In the genomic region with DNA sequence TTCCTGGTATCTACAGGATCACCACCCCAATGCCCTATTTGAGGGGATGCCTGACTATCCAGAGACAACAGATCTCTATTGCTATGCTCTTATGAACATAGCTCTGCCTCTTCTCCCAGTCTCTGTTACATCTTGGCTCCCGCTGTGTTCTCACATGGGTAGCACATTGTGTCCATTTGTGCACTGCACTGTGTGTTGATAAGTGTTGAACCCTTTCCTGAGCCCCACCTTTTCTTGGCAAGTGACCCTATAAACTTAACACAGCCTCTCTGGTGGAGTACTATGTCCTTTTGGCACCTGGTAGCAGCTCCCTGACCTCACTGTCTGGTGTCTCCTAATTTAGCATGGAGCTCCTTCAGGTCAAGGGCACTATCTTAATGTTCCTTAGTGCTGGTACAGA, we compare ENCODE assay signal across 20 mouse cellular contexts.
DNase-seq lines count a peak whose midpoint lies in the region; ATAC-seq and TF ChIP-seq lines count a peak whose summit lies in the region.
"Had no signal": no experiment of that assay in that cellular context is flagged by ENCODE, and none has a peak within 500 bp of the region (broad histone marks: within the 10 kb centered on the region; RNA-seq: fewer than 3 reads in every experiment).

No protein-coding gene starts in this region.

- WGBS in liver, adult 2 months: 97% methylated on average over 1 of the region's 1 CpGs
- 84% methylated on average over 1 of the region's 1 CpGs for WGBS in liver, embryonic 12.5 days (ENCODE audit: insufficient replicate concordance)
- 48% methylated on average over 1 of the region's 1 CpGs for WGBS in heart, postnatal 0 days

- no peaks in the 10 kb centered on the region for H3K79me2 ChIP-seq in liver, adult 2 months (ENCODE audit: control insufficient read depth, insufficient read depth, low read length)

- no peaks in the 10 kb centered on the region for H3K4me1 ChIP-seq in liver, adult 2 months (ENCODE audit: control insufficient read depth, insufficient read depth, low read length)
- 0 out of 2 replicates have a peak, but pooled peaks cover 8% of the 10 kb centered on the region for H3K4me1 ChIP-seq in liver, embryonic 12.5 days
- peaks cover 16% of the 10 kb centered on the region; the same call in 1 of the 2 replicates for H3K4me1 ChIP-seq in heart, postnatal 0 days (ENCODE audit: control insufficient read depth, insufficient read depth)
- H3K4me1 ChIP-seq: embryonic facial prominence, embryonic 12.5 days; forebrain, embryonic 13.5 days; limb, embryonic 15.5 days had no signal

- H3K4me2 ChIP-seq in liver, embryonic 12.5 days: no peak overlapping the region
- H3K4me2 ChIP-seq in heart, postnatal 0 days (ENCODE audit: low read depth, low read length): no peak overlapping the region
- H3K4me2 ChIP-seq: embryonic facial prominence, embryonic 12.5 days; forebrain, embryonic 13.5 days; heart, embryonic 15.5 days; hindbrain, embryonic 14.5 days; limb, embryonic 15.5 days; midbrain, embryonic 15.5 days had no signal

- no peak overlapping the region for H3K27ac ChIP-seq in liver, adult 2 months (replicated peaks; ENCODE audit: insufficient read depth, low read depth, low read length)
- H3K27ac ChIP-seq in liver, embryonic 12.5 days: no peak overlapping the region
- no peak overlapping the region for H3K27ac ChIP-seq in heart, postnatal 0 days (ENCODE audit: low read depth)
- H3K27ac ChIP-seq: embryonic facial prominence, embryonic 12.5 days; forebrain, embryonic 13.5 days; heart, embryonic 15.5 days; hindbrain, embryonic 14.5 days; limb, embryonic 15.5 days; midbrain, embryonic 15.5 days had no signal

- TF ChIP-seq EP300 in heart, postnatal 0 days (IDR thresholded peaks at IDR 0.05; ENCODE audit: low read depth): no peak

- no peaks in the 10 kb centered on the region for H3K27me3 ChIP-seq in liver, adult 2 months (ENCODE audit: control insufficient read depth, insufficient read depth, low read length)
- no peaks in the 10 kb centered on the region for H3K27me3 ChIP-seq in liver, embryonic 12.5 days (replicated peaks)
- H3K27me3 ChIP-seq in heart, postnatal 0 days (ENCODE audit: control insufficient read depth, insufficient read depth, low read length): no peaks in the 10 kb centered on the region
- H3K27me3 ChIP-seq: embryonic facial prominence, embryonic 12.5 days; forebrain, embryonic 13.5 days; heart, embryonic 15.5 days; limb, embryonic 15.5 days; midbrain, embryonic 15.5 days had no signal

- no peaks in the 10 kb centered on the region for H3K9me3 ChIP-seq in liver, embryonic 12.5 days (replicated peaks)
- H3K9me3 ChIP-seq in heart, postnatal 0 days (replicated peaks; ENCODE audit: control insufficient read depth, low read length): no peaks in the 10 kb centered on the region
- H3K9me3 ChIP-seq: embryonic facial prominence, embryonic 12.5 days; forebrain, embryonic 13.5 days; heart, embryonic 15.5 days; limb, embryonic 15.5 days; midbrain, embryonic 15.5 days had no signal

- no peak overlapping the region for H3K4me3 ChIP-seq in liver, adult 2 months (ENCODE audit: insufficient read depth, low read depth, low read length)
- H3K4me3 ChIP-seq in liver, embryonic 12.5 days: no peak overlapping the region
- H3K4me3 ChIP-seq in heart, postnatal 0 days (ENCODE audit: low read depth, low read length): no peak overlapping the region
- H3K4me3 ChIP-seq: embryonic facial prominence, embryonic 12.5 days; erythroblast, embryonic 14.5 days; forebrain, embryonic 13.5 days; heart, embryonic 15.5 days; limb, embryonic 15.5 days; midbrain, embryonic 15.5 days; myocyte had no signal

- peak; percentile 8 for DNase-seq in liver, adult 2 months (ENCODE audit: extremely low read depth, low read depth, low spot score)
- peak; percentile 68 for DNase-seq in gastrocnemius, postnatal 25 days
- DNase-seq in heart, postnatal 0 days (ENCODE audit: low spot score): no peak
- no peak for DNase-seq in kidney, postnatal 36 days
- DNase-seq: cerebellum, adult 8-10 months; kidney, adult 8-10 months; kidney, postnatal 14 days; liver, postnatal 0 days; thymus, adult 2 months had no signal

- H3K9ac ChIP-seq in liver, adult 2 months (ENCODE audit: low read depth, low read length): no peak overlapping the region
- no peak overlapping the region for H3K9ac ChIP-seq in liver, embryonic 12.5 days
- no peak overlapping the region for H3K9ac ChIP-seq in heart, postnatal 0 days (replicated peaks; ENCODE audit: low read depth, low read length)
- H3K9ac ChIP-seq: embryonic facial prominence, embryonic 12.5 days; forebrain, embryonic 13.5 days; heart, embryonic 15.5 days; hindbrain, embryonic 14.5 days; limb, embryonic 15.5 days; liver, postnatal 0 days; midbrain, embryonic 15.5 days had no signal

- no peak for TF ChIP-seq CTCF in liver, adult 2 months (IDR thresholded peaks at IDR 0.05; ENCODE audit: low read depth, low read length)
- TF ChIP-seq CTCF in heart, postnatal 0 days (IDR thresholded peaks at IDR 0.05; ENCODE audit: low read depth): no peak

- ATAC-seq in liver, embryonic 12.5 days: no peak
- ATAC-seq in heart, postnatal 0 days (ENCODE audit: insufficient read depth, low read depth): peak; percentile 64
- 0 out of 2 replicates have a peak, but pooled peaks have one; percentile 30 for ATAC-seq in megakaryocyte-erythroid progenitor cell, adult 5-6 weeks (replicated peaks; ENCODE audit: low FRiP score, low TSS enrichment, poor library complexity, severe bottlenecking)
- ATAC-seq in granulocyte monocyte progenitor cell, adult 5-6 weeks (replicated peaks; ENCODE audit: poor library complexity, severe bottlenecking): no peak
- ATAC-seq: forebrain, embryonic 13.5 days; liver, postnatal 0 days; midbrain, embryonic 15.5 days had no signal

- H3K36me3 ChIP-seq in liver, adult 2 months (ENCODE audit: control insufficient read depth, insufficient read depth, low read length): no peaks in the 10 kb centered on the region
- H3K36me3 ChIP-seq in liver, embryonic 12.5 days: no peaks in the 10 kb centered on the region
- no peaks in the 10 kb centered on the region for H3K36me3 ChIP-seq in heart, postnatal 0 days (replicated peaks; ENCODE audit: control insufficient read depth, insufficient read depth, low read length)
- H3K36me3 ChIP-seq: embryonic facial prominence, embryonic 12.5 days; heart, embryonic 15.5 days; limb, embryonic 15.5 days; midbrain, embryonic 15.5 days had no signal

- TF ChIP-seq POLR2A in liver, adult 2 months (IDR thresholded peaks at IDR 0.05; ENCODE audit: extremely low read depth, insufficient read depth, low read length): no peak

Comparison
In these comparisons a context has a peak if more than half of its experiments do, and no peak if none do; other contexts are left out.
1. DNase-seq: peak in liver, adult 2 months (single experiment) and gastrocnemius, postnatal 25 days (single experiment); none in heart, postnatal 0 days (single experiment) and kidney, postnatal 36 days (0 of 2).
2. ATAC-seq: peak in heart, postnatal 0 days (single experiment) and megakaryocyte-erythroid progenitor cell, adult 5-6 weeks (single experiment); none in liver, embryonic 12.5 days (single experiment) and granulocyte monocyte progenitor cell, adult 5-6 weeks (single experiment).